Mouse (Mus musculus) left cerebral cortex, postnatal 25 days (tissue): Measurements from ENCODE around the gene Micall1. TPM values are rescaled to one million over a fixed set of nuclear protein-coding genes. Genes with fewer than 3 reads are reported as not detected.

Experiments
- DNase-seq, 2 experiments: peaks; one replicate each; pipeline ENCODE4 v3.0.0; 2022; ENCODE audit warnings: low spot score in 2 of 2, mixed read lengths in 1 of 2
- intact Hi-C: fragments of 180-260 bp; cut with DNase I; formaldehyde crosslinking; loops from one replicate; pipeline ENCODE4 v1.15.1; 2025
- total RNA-seq, 2 experiments: library from RNA; stranded (reverse); gene quantifications; 2 replicates each; pipeline ENCODE4 v1.2.3; 2021

Micall1 gene
- total RNA-seq, 2 experiments from 2014 or later: 23.8 to 24.1 TPM

GRCm38 (mm10) chr15:79155572-79155971 lies 46.9 kb downstream of the Micall1 start:
- intact Hi-C loops: no loop called here
- no peak for DNase-seq

GRCm38 (mm10) chr15:79162301-79162700 lies 53.6 kb downstream of the Micall1 start:
- intact Hi-C loops: no loop called here
- no peak for DNase-seq

- no peak for DNase-seq
- intact Hi-C loops: no loop called here
These were observed 54.1 kb downstream of the Micall1 start for GRCm38 (mm10) chr15:79162822-79163221.

- no peak for DNase-seq
- intact Hi-C loops: no loop called here
These were observed 55.6 kb downstream of the Micall1 start for GRCm38 (mm10) chr15:79164251-79164650.

GRCm38 (mm10) chr15:79165140-79165539 lies 56.4 kb downstream of the Micall1 start, which contains the start of gene Sox10:
Gene Sox10 (minus strand): TSS chr15:79165240.
- intact Hi-C loops: no loop called here

GRCm38 (mm10) chr15:79166712-79167111 lies 58.0 kb downstream of the Micall1 start:
- peak in 1 of 2 experiments; percentile 14 for DNase-seq
- intact Hi-C loops: no loop called here

More at GRCm38 (mm10) chr15:79165140-79165539, 56.4 kb downstream of the Micall1 start, which contains the start of gene Sox10:
- no peak for DNase-seq

GRCm38 (mm10) chr15:79176905-79177304 lies 68.2 kb downstream of the Micall1 start:
- intact Hi-C loops: no loop called here
- no peak for DNase-seq

- intact Hi-C loops: no loop called here
- DNase-seq: no peak
These were observed 76.5 kb downstream of the Micall1 start for GRCm38 (mm10) chr15:79185213-79185612.

Other genes starting within 250 kb of the Micall1 start
- gene Gga1, start 231.7 kb upstream of the Micall1 start, total RNA-seq: 10 to 100 TPM; 58.0 to 61.2 TPM
- gene Gm49510, start 209.2 kb upstream of the Micall1 start, total RNA-seq: under 1 TPM; 0.48 to 0.73 TPM
- 10 to 100 TPM; 20.4 to 24.3 TPM for gene Sh3bp1, start 209.1 kb upstream of the Micall1 start, total RNA-seq
- gene Pdxp, start 195.0 kb upstream of the Micall1 start, total RNA-seq: 100 to 1,000 TPM; 165 to 180 TPM
- 10 to 100 TPM; 19.6 to 21.3 TPM for gene Lgals1, start 182.2 kb upstream of the Micall1 start, total RNA-seq
- 10 to 100 TPM; 37.7 to 37.9 TPM for gene Nol12, start 174.0 kb upstream of the Micall1 start, total RNA-seq
- 10 to 100 TPM; 16.4 to 16.8 TPM for gene Triobp, start 161.2 kb upstream of the Micall1 start, total RNA-seq
- gene H1f0, start 80.4 kb upstream of the Micall1 start, total RNA-seq: 10 to 100 TPM; 91.8 to 96.6 TPM
- under 1 TPM; 0.53 to 0.55 TPM for gene Galr3, start 67.0 kb upstream of the Micall1 start, total RNA-seq
- 10 to 100 TPM; 19.1 to 21.1 TPM for gene Ankrd54, start 46.0 kb upstream of the Micall1 start, total RNA-seq
- 10 to 100 TPM; 66.3 to 69.3 TPM for gene Eif3l, start 33.7 kb upstream of the Micall1 start, total RNA-seq
- gene Polr2f, start 32.1 kb downstream of the Micall1 start, total RNA-seq: 100 to 1,000 TPM in 1 of 2 experiments, 10 to 100 TPM in 1; 98.4 to 106 TPM
- gene 1700088E04Rik, start 32.4 kb downstream of the Micall1 start, total RNA-seq: 10 to 100 TPM; 11.7 to 12.2 TPM
- gene Sox10, start 56.3 kb downstream of the Micall1 start, total RNA-seq: 10 to 100 TPM; 24.5 to 25.4 TPM
- gene Pick1, start 120.3 kb downstream of the Micall1 start, total RNA-seq: 10 to 100 TPM; 49.9 to 54.6 TPM
- under 1 TPM; 0.37 to 0.53 TPM for gene Gm49486, start 120.5 kb downstream of the Micall1 start, total RNA-seq
- under 1 TPM in 1 of 2 experiments, not detected in 1; 0.37 TPM for gene Slc16a8, start 145.9 kb downstream of the Micall1 start, total RNA-seq
- 1 to 10 TPM; 2.3 to 3.7 TPM for gene Baiap2l2, start 176.6 kb downstream of the Micall1 start, total RNA-seq
- 10 to 100 TPM; 20.6 to 22.4 TPM for gene Pla2g6, start 219.5 kb downstream of the Micall1 start, total RNA-seq
- gene Maff, start 237.7 kb downstream of the Micall1 start, total RNA-seq: 1 to 10 TPM; 1.3 to 1.8 TPM